Mouse (Mus musculus) kidney, postnatal 14 days (tissue): Measurements from ENCODE around the gene Adamts2.
A peak's percentile ranks its signal among the peaks of the same experiment; 100 is the strongest.

Experiments
- DNase-seq: peaks from one replicate; pipeline ENCODE4 v3.0.0; 2022; ENCODE audit warnings: mixed read lengths

The Adamts2 gene

GRCm38 (mm10) chr11:50624239-50624638 is 22.4 kb downstream of the Adamts2 start:
- no peak for DNase-seq

DNA sequence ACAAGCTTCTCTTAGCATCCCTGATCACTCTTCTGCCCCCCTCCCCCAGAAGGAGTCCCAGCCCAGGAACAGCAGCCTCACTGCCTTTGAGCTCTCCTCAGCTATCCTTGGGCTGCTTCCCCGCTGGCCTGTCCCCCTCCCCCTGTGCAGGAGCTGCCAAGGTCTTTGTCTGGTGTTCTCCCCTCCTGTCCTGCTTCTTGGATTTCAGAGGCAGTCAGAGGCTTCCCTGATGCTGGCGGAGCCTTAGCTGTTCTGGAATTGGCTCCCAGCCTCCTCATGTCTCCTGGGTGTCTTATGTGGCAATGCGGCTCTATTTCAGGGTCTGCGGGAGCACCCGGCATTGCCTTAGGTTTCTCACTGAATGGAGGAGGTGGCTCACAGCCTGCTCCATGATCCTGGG is 22.8 kb downstream of the Adamts2 start:
- DNase-seq = no peak

DNA sequence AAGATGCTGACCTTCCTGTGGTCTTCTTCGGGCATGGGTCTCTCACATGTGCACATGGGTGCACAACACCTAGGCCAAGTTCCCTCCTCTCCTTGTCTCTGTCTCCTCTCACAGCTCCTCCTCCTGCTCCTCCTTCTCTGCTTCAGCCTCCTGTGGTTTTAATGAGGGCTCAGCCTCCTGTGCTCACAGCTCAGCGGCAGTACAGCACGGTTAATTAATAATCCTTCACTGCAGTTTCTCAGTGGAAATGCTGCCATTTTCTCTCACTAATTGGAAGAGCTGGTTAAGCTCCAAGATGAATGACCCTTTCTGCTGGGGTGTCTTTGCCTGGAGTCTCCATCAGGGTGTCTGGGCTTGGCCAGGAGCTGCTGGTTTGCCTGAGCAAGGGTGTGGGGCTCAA is 27.0 kb downstream of the Adamts2 start:
- no peak for DNase-seq

GRCm38 (mm10) chr11:50630462-50630861 is 28.6 kb downstream of the Adamts2 start:
- no peak for DNase-seq

DNA sequence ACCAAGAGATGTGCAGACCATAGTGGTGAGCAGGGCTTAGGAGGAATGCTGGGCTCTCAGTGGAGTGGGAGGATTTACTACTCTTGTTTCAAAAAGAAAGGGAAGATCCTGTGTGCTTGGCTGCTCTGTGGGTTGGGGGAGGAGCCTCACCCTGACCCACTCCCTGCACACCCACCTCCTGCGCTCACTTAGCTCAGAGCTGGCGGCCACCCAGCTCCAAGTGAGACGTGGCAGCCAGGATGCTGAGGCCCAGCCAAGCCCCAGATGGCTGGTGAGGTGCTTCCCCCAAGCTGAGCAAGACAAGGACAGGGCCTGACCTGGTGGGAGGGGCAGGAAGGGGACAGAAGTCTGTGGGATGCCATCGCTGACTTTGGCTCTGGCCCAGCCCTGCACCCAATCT is 30.4 kb downstream of the Adamts2 start:
- DNase-seq = peak; percentile 65

- DNase-seq = peak; percentile 50
Measured at GRCm38 (mm10) chr11:50635051-50635590, 33.2 kb downstream of the Adamts2 start.

DNA sequence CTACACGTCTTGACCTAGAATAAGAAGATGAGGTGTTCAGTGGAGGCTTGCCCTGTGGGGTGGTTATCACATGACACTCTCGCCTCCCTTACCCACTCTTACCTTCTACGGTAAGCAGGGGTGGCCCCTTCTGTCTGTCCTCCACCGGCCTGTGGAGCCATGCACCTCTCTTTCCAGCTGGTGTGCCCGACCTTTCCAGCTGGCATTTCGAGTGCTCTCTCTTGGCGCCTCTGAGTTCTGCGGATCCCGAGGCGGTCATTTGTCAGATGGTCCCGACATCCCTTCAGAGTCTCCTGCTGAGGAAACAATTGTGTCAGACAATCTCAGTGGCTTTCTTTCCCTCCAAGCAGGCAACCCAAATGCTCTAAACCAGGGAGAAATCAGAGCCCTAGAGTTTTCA is 35.1 kb downstream of the Adamts2 start:
- DNase-seq = no peak

DNA sequence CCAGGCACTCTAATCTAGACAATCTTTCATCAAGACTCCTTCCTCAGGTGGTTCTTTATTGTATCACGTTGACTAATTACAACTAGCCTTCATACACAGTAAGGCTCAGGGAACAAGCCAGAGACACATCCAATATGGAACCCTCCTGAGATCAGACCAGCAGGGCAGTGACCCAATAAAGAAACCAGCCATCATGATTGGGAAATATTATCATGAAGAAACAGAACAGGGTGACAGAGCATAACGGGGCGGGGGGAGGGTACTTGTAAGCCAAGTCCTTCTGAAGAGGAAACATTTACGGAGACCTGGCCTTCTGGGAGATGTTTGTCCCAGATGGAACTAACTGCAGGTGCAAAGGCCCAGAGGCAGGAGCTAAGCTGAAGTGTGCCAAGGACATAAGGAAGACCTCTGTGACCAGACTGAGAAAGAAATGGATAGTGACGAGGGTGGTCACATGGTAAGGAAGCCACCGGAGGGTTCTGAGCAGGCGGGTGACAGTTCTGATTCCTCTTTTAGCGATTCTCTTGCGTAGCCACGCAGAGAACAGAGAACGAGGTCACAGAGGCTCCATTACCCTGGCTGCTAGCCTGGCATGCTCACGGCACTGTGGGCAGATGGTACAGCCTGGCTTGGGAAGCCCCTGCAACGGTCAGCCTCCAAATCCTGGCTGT is 36.4 kb downstream of the Adamts2 start:
- no peak for DNase-seq

DNA sequence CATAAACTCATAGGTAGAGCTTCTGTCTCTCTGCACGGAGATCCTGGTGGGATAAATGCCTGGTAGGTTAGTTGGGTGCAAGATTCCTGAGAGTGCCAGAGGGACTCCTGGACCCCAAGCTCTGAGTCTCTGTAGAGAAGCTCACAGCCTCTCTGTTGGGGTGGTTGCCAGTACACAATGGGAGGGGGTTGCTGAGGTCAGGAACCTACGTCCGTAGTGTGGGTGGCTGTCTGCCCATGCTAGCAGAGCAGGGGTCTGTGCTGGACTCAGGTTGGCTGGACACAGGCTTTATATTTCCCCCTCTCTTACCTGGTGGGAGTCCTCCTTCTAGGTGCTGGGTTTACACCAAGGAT is 37.0 kb downstream of the Adamts2 start:
- no peak for DNase-seq

GRCm38 (mm10) chr11:50642583-50642982 is 40.7 kb downstream of the Adamts2 start:
- no peak for DNase-seq

DNA sequence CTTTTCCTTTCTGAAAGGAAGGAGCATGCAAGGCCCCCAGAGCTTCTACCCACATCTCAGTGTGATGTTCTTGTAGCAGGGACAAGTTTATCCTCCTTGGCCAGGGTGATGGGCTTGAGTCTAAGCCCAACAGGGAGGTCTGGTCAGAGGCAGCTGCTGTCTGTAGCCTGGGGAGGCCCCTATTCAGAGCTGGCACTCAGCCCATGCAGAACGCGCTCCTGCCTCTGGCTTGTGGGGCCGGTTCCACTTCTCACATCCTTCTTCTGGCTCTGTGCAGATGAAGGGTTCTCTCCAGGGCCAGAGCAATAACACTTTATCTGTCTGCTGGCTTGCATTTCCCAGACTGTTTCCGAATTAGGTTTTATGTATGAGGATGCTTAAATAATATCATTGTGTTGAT is 44.3 kb downstream of the Adamts2 start:
- DNase-seq = peak; percentile 49

GRCm38 (mm10) chr11:50648143-50648807 is 46.4 kb downstream of the Adamts2 start:
- DNase-seq = no peak

DNA sequence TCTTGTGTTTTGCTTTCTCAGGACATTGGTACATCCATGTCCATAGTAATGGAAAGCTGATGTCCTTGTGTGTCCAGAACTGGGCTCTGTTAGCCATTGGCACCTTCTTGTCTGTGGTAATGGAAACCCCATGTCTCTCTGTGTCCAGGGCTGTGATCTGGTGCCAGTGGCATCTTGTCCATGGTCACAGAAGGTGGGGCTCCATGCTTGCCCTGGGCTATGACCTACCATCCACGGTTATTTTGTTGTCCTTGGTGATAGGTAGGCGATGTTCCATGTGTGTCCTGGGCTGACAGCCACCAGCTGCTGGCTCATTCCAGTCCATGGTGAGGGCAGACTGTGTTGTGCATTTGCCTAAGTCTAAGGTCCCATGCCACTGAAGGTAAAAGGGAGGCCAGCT is 48.2 kb downstream of the Adamts2 start:
- DNase-seq = no peak

DNA sequence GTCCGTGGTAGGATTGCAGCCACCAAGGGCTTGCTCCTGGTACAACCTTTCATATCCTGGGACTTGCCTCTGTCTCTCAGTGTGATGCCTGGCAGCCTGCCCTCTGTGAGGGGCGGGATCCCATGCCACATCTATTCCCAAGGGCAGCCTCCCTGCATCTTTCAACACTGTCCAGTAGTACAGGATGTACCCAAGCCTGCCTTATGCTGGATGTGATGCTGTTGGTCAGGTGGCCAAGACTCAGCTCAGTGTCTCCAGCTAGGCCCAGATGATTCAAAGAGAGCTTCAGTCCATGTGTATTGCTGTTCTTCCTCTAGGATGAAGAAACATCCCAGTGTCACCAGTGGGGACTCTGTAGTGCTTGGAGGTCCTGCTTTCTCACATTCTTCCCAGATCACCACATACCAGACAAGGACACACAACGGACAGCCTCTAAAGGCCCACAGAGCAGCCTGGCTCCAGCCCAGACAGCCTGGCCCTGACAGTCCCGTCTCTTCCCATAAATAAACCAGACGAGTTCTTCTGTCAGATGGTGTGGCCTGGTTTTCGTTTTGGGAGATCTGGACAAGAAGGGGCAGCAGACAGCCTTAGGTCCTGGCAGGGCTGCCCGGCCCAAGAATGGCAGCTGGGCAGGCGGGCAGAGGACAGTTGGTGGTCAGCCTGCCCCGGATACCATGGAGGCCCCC is 52.0 kb downstream of the Adamts2 start:
- DNase-seq = peak; percentile 45

- no peak for DNase-seq
Measured at GRCm38 (mm10) chr11:50658826-50659225, 56.9 kb downstream of the Adamts2 start.

- no peak for DNase-seq
Measured at GRCm38 (mm10) chr11:50662176-50662575, 60.3 kb downstream of the Adamts2 start.

DNA sequence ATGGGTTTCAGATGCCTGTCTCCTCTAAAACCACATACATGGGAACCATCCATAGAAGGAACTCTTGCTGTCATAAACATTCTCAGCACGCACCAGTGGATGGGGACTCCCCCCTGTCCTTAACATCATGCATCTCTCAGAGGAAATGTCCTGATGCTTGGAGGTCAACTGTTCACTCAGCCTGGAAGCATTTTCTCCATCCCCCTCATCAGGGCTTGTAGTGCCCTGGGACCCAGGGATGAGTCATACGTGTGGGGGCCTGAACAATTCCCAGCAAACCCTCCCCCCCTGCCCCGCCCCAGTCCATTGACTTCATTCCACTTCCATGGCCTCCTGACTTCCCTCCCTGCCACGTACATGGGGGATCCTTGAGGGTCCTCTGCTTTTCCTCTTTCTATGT is 62.9 kb downstream of the Adamts2 start:
- DNase-seq = no peak

- peak; percentile 34 for DNase-seq
Measured at GRCm38 (mm10) chr11:50669542-50670362, 67.9 kb downstream of the Adamts2 start.

GRCm38 (mm10) chr11:50670363-50670725 is 68.5 kb downstream of the Adamts2 start:
- DNase-seq = no peak

DNA sequence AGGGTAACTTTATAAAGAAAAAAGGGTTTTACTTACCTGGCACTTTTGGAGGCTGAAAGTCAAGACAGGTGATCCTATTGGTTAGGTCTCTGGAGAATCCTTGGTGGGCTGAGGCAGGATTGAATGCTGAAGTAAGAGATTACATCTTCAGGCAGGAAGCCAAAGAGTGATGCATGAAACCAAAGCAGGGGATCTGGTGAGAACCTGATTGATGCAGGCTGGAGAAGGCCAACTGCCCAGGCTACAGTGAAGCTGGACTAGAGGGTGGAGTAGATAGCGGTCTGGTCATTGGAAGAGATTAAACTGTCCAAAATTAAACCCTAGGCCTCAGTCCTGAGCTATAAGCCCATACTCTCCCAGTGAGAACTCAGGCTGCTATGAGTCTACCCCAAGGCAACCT is 69.0 kb downstream of the Adamts2 start:
- no peak for DNase-seq

GRCm38 (mm10) chr11:50671376-50671775 is 69.5 kb downstream of the Adamts2 start:
- no peak for DNase-seq

DNA sequence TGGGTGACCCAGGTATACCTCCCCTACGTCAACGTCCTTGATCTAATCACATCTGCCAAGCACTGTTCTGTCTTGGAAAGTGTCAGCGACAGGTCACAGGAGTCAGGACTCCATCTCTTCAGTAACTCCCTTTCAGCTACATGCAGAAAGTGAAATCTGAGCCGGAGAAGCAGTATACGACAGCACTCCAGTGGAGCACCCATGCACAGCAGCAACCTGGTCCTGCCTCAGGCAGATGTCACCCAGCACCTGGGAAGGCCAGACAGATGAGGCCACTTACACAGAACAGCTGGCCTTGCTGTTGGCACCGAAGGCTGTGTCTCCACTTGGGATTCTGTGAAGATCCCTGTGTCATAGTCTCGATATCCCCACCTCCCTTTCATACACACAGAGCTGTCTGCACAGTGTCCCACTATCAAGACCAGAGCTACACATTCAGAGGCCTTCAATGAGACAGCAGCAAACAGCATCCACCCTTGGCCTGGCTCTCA is 70.0 kb downstream of the Adamts2 start:
- DNase-seq = no peak

GRCm38 (mm10) chr11:50672866-50673265 is 71.0 kb downstream of the Adamts2 start:
- DNase-seq = no peak
